Mouse (Mus musculus) forebrain, embryonic 11.5 days (tissue): Measurements from ENCODE around the gene St6galnac4. TPM values are rescaled to one million over a fixed set of nuclear protein-coding genes. Genes with fewer than 3 reads are reported as not detected.

Experiments
- ATAC-seq: fragments of 200-750 bp; cut with Nextera tagmentation; replicated peaks from 2 replicates; pipeline ENCODE4 v1.8.0; 2017; ENCODE audit warnings: moderate TSS enrichment; ENCODE audit not compliant: low FRiP score
- DNase-seq: peaks from one replicate; pipeline ENCODE4 v3.0.0-alpha.2; 2017; ENCODE audit warnings: low spot score
- H3K27ac ChIP-seq: fragments of 300-500 bp; sonication (generic); 2 replicates; pipeline ENCODE4 v1.5.1; 2014; ENCODE audit warnings: low read depth, low read length
- H3K27me3 ChIP-seq: fragments of 300-500 bp; sonication (generic); 2 replicates; pipeline ENCODE4 v1.6.1; 2014; ENCODE audit warnings: mild to moderate bottlenecking, low read length, mixed read lengths; ENCODE audit not compliant: control insufficient read depth, insufficient read depth
- H3K36me3 ChIP-seq: fragments of 300-500 bp; sonication (generic); 2 replicates; pipeline ENCODE4 v1.6.1; 2014; ENCODE audit warnings: mild to moderate bottlenecking, low read length, moderate library complexity, mixed read lengths; ENCODE audit not compliant: control insufficient read depth, insufficient read depth
- H3K4me1 ChIP-seq: fragments of 300-500 bp; sonication (generic); replicated peaks from 2 replicates; pipeline ENCODE4 v1.6.1; 2014; ENCODE audit warnings: low read length, mixed read lengths; ENCODE audit not compliant: control insufficient read depth, insufficient read depth
- H3K4me2 ChIP-seq: fragments of 300-500 bp; sonication (generic); 2 replicates; pipeline ENCODE4 v1.6.1; 2014; ENCODE audit warnings: low read depth, mild to moderate bottlenecking, low read length, moderate library complexity, mixed read lengths; ENCODE audit not compliant: severe bottlenecking
- H3K4me3 ChIP-seq: fragments of 300-500 bp; sonication (generic); 2 replicates; pipeline ENCODE4 v1.5.1; 2014; ENCODE audit warnings: low read depth, low read length
- H3K9ac ChIP-seq: fragments of 300-500 bp; sonication (generic); 2 replicates; pipeline ENCODE4 v1.6.1; 2014; ENCODE audit warnings: low read length
- H3K9me3 ChIP-seq: fragments of 300-500 bp; sonication (generic); 2 replicates; pipeline ENCODE4 v1.6.1; 2016; ENCODE audit warnings: low read length, mixed read lengths; ENCODE audit not compliant: control insufficient read depth
- WGBS: fragments of 180-500 bp; shearing (Covaris S2); extraction: QIAGEN DNeasy Blood & Tissue Kit; methylation state at CpG from one replicate; pipeline ENCODE4 v1.1.7; 2014; 5-methylcytosine and 5-hydroxymethylcytosine counted together
- polyA plus RNA-seq: library from polyadenylated mRNA; unstranded; fragments of >200 nt; fragmentation: Nextera tagmentation; extraction: Ambion mirVana; gene quantifications from 2 replicates; pipeline ENCODE4 v1.2.1, GENCODE M21; 2014

The St6galnac4 gene
- polyA plus RNA-seq, 1 experiment from 2014 or later, result 15.4 TPM

DNA sequence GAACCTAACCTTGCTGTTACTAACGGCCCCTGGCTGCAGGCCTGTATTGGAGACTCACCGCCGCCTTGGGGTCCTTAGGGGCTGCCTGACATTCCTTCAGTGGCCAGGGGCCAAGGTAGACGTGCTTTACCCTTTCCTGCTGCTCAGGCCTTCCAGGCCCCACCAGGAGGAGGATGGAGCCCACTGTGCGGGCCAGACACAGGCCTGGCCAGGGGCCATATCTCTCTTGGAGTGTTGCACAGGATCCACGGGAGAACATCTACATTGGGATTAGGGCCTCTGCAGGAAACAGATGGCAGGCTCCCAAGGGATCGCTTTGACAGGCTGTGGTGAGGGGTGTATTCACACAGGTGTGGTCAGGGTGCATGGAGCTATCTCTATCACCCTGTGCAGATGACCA, 55.9 kb downstream of the St6galnac4 start:
- Histone ChIP-seq H3K36me3 (no peaks in the 10 kb centered on the region), H3K4me1 (no peaks in the 10 kb centered on the region), H3K27me3 (no peaks in the 10 kb centered on the region), H3K9me3 (no peaks in the 10 kb centered on the region), H3K27ac (no peak overlapping the region), H3K4me2 (no peak overlapping the region), H3K9ac (no peak overlapping the region), H3K4me3 (no peak overlapping the region)
- no peak for ATAC-seq
- 81% methylated on average over 7 of the region's 7 CpGs for WGBS
- no peak for DNase-seq

DNA sequence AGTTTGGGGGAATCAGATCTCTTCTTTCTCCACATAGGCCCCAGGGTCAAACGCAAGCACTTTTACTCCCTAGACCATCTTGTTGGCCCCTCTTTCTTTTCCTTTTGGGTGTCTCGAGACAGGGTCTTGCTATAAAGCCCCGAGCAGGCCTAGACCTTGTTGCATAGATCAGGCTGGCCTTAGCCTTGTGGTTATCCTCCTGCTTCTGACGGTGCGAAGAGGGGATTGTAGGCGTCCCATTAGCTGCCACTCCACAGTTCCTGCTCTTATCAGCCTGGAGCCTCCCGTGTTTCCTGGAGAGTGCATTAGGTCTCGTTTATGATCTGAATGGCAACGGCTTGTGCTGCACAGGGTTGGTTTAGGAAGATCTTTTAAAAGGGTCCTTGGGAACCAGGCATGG, 57.2 kb downstream of the St6galnac4 start:
- no peaks in the 10 kb centered on the region for H3K27me3 ChIP-seq
- ATAC-seq, result no peak
- H3K36me3 ChIP-seq, result no peaks in the 10 kb centered on the region
- 80% methylated on average over 9 of the region's 9 CpGs for WGBS
- H3K4me2 ChIP-seq, result no peak overlapping the region
- H3K9ac ChIP-seq, result no peak overlapping the region
- no peaks in the 10 kb centered on the region for H3K9me3 ChIP-seq
- H3K27ac ChIP-seq, result no peak overlapping the region
- DNase-seq, result no peak
- H3K4me1 ChIP-seq, result no peaks in the 10 kb centered on the region
- H3K4me3 ChIP-seq, result no peak overlapping the region

DNA sequence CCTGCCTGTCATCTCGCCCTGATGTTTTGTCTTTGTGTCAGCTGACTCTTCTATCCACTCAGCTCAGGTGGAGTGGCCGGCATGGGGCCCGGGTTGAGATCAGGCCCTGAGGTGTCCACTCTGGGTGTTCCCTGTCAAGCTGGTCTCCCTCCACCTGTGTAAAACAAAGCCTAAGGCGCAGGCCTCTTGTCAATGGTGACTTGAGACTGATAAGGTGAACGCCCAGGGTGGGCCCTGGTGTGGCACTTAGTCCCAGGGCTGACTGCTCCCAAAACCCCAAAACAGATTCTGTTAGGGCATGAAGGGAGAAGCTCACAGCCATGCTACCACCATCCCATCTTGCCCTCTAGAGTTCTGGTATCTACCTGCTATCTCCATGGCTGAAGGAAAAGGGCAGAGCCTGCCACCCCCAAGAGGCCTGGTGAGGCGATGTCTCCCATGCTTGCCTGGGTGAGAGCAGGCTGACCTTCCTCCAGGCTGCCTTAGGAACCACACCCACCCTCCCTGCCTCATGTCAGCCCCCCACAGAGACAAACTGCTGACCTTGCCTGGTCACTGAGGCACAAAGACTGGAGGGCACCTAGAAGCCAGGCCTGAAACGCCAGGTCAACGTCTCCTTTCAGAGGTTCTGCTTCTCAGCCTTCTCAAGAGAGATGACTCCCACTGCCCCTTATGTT, 58.0 kb downstream of the St6galnac4 start:
- no peak overlapping the region for H3K27ac ChIP-seq
- no peaks in the 10 kb centered on the region for H3K27me3 ChIP-seq
- 84% methylated on average over 8 of the region's 8 CpGs for WGBS

DNA sequence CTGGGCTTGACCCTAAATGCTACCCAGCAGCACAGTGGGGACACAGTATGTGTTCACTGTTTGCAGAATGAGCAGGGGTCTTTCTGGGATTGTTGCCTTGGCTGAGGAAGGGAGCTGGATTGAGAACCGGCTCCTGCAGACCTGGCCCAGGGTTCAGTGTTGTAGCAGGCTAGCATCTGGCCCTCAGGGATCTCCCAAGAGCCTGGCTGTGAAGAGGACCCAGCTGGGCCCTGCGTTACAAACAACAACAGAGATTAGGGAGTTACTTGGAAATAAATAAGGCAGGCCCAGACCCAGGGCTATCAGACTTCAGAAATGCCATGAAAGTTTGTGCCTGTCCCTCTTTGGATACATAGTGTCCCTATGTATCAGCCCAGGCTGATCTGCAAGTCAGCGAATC, 58.8 kb downstream of the St6galnac4 start:
- no peak overlapping the region for H3K27ac ChIP-seq
- H3K9ac ChIP-seq, result no peak overlapping the region
- no peaks in the 10 kb centered on the region for H3K27me3 ChIP-seq
- no peaks in the 10 kb centered on the region for H3K36me3 ChIP-seq
- H3K9me3 ChIP-seq, result no peaks in the 10 kb centered on the region
- DNase-seq, result no peak
- WGBS, result 73% methylated on average over 3 of the region's 3 CpGs
- no peak overlapping the region for H3K4me3 ChIP-seq
- H3K4me1 ChIP-seq, result no peaks in the 10 kb centered on the region
- no peak overlapping the region for H3K4me2 ChIP-seq
- no peak for ATAC-seq

More for the DNA sequence above, 58.0 kb downstream of the St6galnac4 start:
- DNase-seq (no peak), ATAC-seq (no peak)
- H3K9ac ChIP-seq, result no peak overlapping the region
- H3K4me3 ChIP-seq, result no peak overlapping the region
- no peaks in the 10 kb centered on the region for H3K36me3 ChIP-seq
- H3K4me2 ChIP-seq, result no peak overlapping the region
- H3K9me3 ChIP-seq, result no peaks in the 10 kb centered on the region
- no peaks in the 10 kb centered on the region for H3K4me1 ChIP-seq

DNA sequence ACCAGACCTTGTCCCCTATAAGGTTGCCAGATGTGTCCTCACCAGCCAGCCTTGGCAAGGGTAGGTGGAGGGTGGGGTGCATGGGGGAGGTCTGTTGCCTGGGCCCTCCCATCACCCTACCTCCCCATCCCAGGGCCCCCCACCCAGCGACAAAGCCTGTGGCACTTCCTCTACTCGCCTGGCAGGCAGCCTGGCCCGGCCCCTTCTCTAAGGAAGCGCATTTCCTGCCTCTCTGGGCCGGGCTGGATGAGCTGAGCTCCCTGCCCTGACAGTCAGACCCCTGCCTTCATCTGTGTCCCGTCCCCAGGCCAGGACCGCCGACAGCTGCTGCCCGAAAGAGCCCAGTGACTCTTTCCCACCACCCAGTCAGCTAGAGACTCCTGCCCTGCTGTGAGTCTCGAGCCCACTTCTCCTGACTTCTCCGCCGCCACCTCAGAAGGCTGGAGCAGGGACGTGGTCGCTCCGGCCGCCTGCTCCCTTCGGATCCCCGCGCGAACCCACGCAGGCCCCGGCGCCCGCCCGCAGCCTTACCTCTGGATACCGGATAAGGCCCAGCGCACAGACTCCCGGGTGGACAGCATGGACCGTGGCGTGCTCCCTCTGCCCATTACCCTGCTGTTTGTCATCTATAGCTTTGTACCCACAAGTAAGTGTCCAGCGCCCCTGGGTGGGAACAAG, 59.6 kb downstream of the St6galnac4 start, which contains the start of gene Eng:
Eng (plus strand) TSS at position 217 of the 678 bp plus-strand sequence.
- no peaks in the 10 kb centered on the region for H3K27me3 ChIP-seq
- DNase-seq (no peak), ATAC-seq (no peak)
- 62% methylated on average over 31 of the region's 31 CpGs for WGBS
- H3K4me2 ChIP-seq, result no peak within 1 kb of the TSS
- no peaks in the 10 kb centered on the region for H3K9me3 ChIP-seq
- H3K9ac ChIP-seq, result no peak within 1 kb of the TSS
- H3K27ac ChIP-seq, result no peak within 1 kb of the TSS
- no peaks in the 10 kb centered on the region for H3K4me1 ChIP-seq
- no peaks in the 10 kb centered on the region for H3K36me3 ChIP-seq
- H3K4me3 ChIP-seq, result 0 out of 2 replicates have a peak within 1 kb of the TSS, but pooled peaks have one; percentile 4

DNA sequence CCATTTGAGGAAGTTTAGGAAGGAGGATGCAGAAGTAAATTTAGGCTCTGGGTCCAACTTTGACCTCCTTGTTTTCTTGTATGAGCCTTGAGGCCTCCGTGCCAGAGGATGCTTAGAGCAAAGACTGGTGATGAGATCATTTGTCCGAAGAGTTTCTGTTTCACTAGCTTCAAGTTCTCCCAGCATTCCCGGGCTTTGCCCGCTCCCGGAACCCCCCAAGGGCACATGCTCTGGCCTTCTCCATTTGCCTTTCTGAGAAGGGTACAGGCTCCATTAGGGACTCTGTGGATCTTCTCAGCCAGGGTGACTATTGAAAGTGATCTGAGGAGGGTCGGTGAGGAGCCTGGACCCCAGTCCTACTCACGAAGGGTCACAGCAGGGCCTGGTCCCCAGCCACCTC, 60.5 kb downstream of the St6galnac4 start:
- H3K4me2 ChIP-seq, result no peak overlapping the region
- no peak overlapping the region for H3K9ac ChIP-seq
- 90% methylated on average over 7 of the region's 7 CpGs for WGBS
- no peak for DNase-seq
- H3K27me3 ChIP-seq, result no peaks in the 10 kb centered on the region
- no peaks in the 10 kb centered on the region for H3K36me3 ChIP-seq
- no peak overlapping the region for H3K27ac ChIP-seq
- H3K4me3 ChIP-seq, result no peak overlapping the region
- ATAC-seq, result no peak
- H3K4me1 ChIP-seq, result no peaks in the 10 kb centered on the region
- no peaks in the 10 kb centered on the region for H3K9me3 ChIP-seq

Other genes with a start within 250 kb of the St6galnac4 start
- gene Ciz1, start 234.8 kb upstream of the St6galnac4 start, polyA plus RNA-seq, result 62.6 and 69.0 TPM in 2 replicates
- gene Dnm1, start 233.8 kb upstream of the St6galnac4 start, polyA plus RNA-seq, result 12.4 and 12.8 TPM in 2 replicates
- gene 1110008P14Rik, start 205.2 kb upstream of the St6galnac4 start, polyA plus RNA-seq, result 37.7 and 45.4 TPM in 2 replicates
- gene Lcn2, start 198.8 kb upstream of the St6galnac4 start, polyA plus RNA-seq, result 0.28 TPM in 1 of 2 replicates, not detected in the other
- 28.0 and 29.4 TPM in 2 replicates for gene Ptges2, start 191.2 kb upstream of the St6galnac4 start, polyA plus RNA-seq
- gene Naif1, start 136.6 kb upstream of the St6galnac4 start, polyA plus RNA-seq, result 6.6 and 7.1 TPM in 2 replicates
- gene Slc25a25, start 135.7 kb upstream of the St6galnac4 start, polyA plus RNA-seq, result 25.9 and 26.6 TPM in 2 replicates
- 10.4 and 10.6 TPM in 2 replicates for gene Fam102a, start 51.8 kb upstream of the St6galnac4 start, polyA plus RNA-seq
- gene Dpm2, start 16.2 kb upstream of the St6galnac4 start, polyA plus RNA-seq, result 98.9 and 102 TPM in 2 replicates
- 1.8 and 2.3 TPM in 2 replicates for gene Pip5kl1, start 12.3 kb upstream of the St6galnac4 start, polyA plus RNA-seq
- gene 9430097D07Rik, start 11.4 kb upstream of the St6galnac4 start, polyA plus RNA-seq, result 0.35 TPM in 1 of 2 replicates, not detected in the other
- 4.7 and 5.1 TPM in 2 replicates for gene St6galnac6, start 12.6 kb downstream of the St6galnac4 start, polyA plus RNA-seq
- 18.9 and 20.6 TPM in 2 replicates for gene Ak1, start 34.7 kb downstream of the St6galnac4 start, polyA plus RNA-seq
- 25.5 and 25.9 TPM in 2 replicates for gene Eng, start 59.5 kb downstream of the St6galnac4 start, polyA plus RNA-seq
- gene Fpgs, start 117.0 kb downstream of the St6galnac4 start, polyA plus RNA-seq, result 21.9 and 22.3 TPM in 2 replicates
- 79.2 and 95.7 TPM in 2 replicates for gene Cdk9, start 126.0 kb downstream of the St6galnac4 start, polyA plus RNA-seq
- gene Sh2d3c, start 134.0 kb downstream of the St6galnac4 start, polyA plus RNA-seq, result 33.2 and 33.7 TPM in 2 replicates
- 2.1 and 2.3 TPM in 2 replicates for gene 6330409D20Rik, start 153.9 kb downstream of the St6galnac4 start, polyA plus RNA-seq
- 56.8 and 68.3 TPM in 2 replicates for gene Tor2a, start 170.1 kb downstream of the St6galnac4 start, polyA plus RNA-seq
- gene Ttc16, start 188.5 kb downstream of the St6galnac4 start, polyA plus RNA-seq, result 0.80 and 0.84 TPM in 2 replicates
- 3.3 and 4.6 TPM in 2 replicates for gene Ptrh1, start 188.7 kb downstream of the St6galnac4 start, polyA plus RNA-seq
- 0.33 and 0.87 TPM in 2 replicates for gene Cfap157, start 197.3 kb downstream of the St6galnac4 start, polyA plus RNA-seq